Mouse (Mus musculus): ENCODE measurements at regions not wholly inside any gene's neighbourhood (a gene's known extent, or its start where the extent isn't known, plus 50 kb on each side); places are given as distances from the start of the nearest gene placed in this dataset.
A peak's percentile ranks its signal among the peaks of the same experiment; 100 is the strongest.

- ATAC-seq = peak; percentile 17; the same call in 1 of the 2 replicates
These were observed 134.3 kb upstream of the Thsd7b start for GRCm38 (mm10) chr1:129138783-129139182.

GRCm38 (mm10) chr1:129106961-129107557, 166.0 kb upstream of the Thsd7b start:
- Histone ChIP-seq H3K27me3 (replicated peaks; ENCODE audit: control insufficient read depth, insufficient read depth, low read length) (no peaks in the 10 kb centered on the region), H3K4me3 (ENCODE audit: low read length) (no peak overlapping the region), H3K9me3 (ENCODE audit: control insufficient read depth, low read length) (no peaks in the 10 kb centered on the region), H3K4me1 (ENCODE audit: control insufficient read depth, insufficient read depth, low read depth, low read length) (no peaks in the 10 kb centered on the region), H3K4me2 (ENCODE audit: low read length) (no peak overlapping the region), H3K9ac (ENCODE audit: low read depth, low read length) (no peak overlapping the region), H3K27ac (ENCODE audit: low read depth, low read length) (no peak overlapping the region), H3K36me3 (ENCODE audit: control insufficient read depth, insufficient read depth, low read length) (no peaks in the 10 kb centered on the region)
- WGBS = 74% methylated on average over 1 of the region's 1 CpGs
- no peak for ATAC-seq

More at GRCm38 (mm10) chr1:129138783-129139182, 134.3 kb upstream of the Thsd7b start:
- Histone ChIP-seq H3K9me3 (ENCODE audit: control insufficient read depth, low read length) (no peaks in the 10 kb centered on the region), H3K27ac (ENCODE audit: low read depth, low read length) (no peak overlapping the region), H3K9ac (ENCODE audit: low read depth, low read length) (no peak overlapping the region), H3K27me3 (replicated peaks; ENCODE audit: control insufficient read depth, insufficient read depth, low read length) (no peaks in the 10 kb centered on the region), H3K4me2 (ENCODE audit: low read length) (no peak overlapping the region), H3K4me3 (ENCODE audit: low read length) (no peak overlapping the region), H3K36me3 (ENCODE audit: control insufficient read depth, insufficient read depth, low read length) (no peaks in the 10 kb centered on the region), H3K4me1 (ENCODE audit: control insufficient read depth, insufficient read depth, low read depth, low read length) (no peaks in the 10 kb centered on the region)
- WGBS = 74% methylated on average over 7 of the region's 7 CpGs

GRCm38 (mm10) chr1:129100997-129101396, 172.1 kb upstream of the Thsd7b start:
- no peaks in the 10 kb centered on the region for H3K4me1 ChIP-seq (ENCODE audit: control insufficient read depth, insufficient read depth, low read depth, low read length)
- H3K36me3 ChIP-seq (ENCODE audit: control insufficient read depth, insufficient read depth, low read length) = no peaks in the 10 kb centered on the region
- whole genome bisulfite sequencing = 85% methylated on average over 8 of the region's 8 CpGs
- H3K4me2 ChIP-seq (ENCODE audit: low read length) = no peak overlapping the region
- H3K27me3 ChIP-seq (replicated peaks; ENCODE audit: control insufficient read depth, insufficient read depth, low read length) = no peaks in the 10 kb centered on the region
- no peak overlapping the region for H3K9ac ChIP-seq (ENCODE audit: low read depth, low read length)
- no peak for ATAC-seq
- no peak overlapping the region for H3K27ac ChIP-seq (ENCODE audit: low read depth, low read length)
- no peaks in the 10 kb centered on the region for H3K9me3 ChIP-seq (ENCODE audit: control insufficient read depth, low read length)
- no peak overlapping the region for H3K4me3 ChIP-seq (ENCODE audit: low read length)

GRCm38 (mm10) chr1:129078274-129078673, 194.8 kb upstream of the Thsd7b start:
- WGBS = 71% methylated on average over 3 of the region's 3 CpGs
- H3K27ac ChIP-seq (ENCODE audit: low read depth, low read length) = no peak overlapping the region
- no peaks in the 10 kb centered on the region for H3K36me3 ChIP-seq (ENCODE audit: control insufficient read depth, insufficient read depth, low read length)
- no peak for ATAC-seq
- H3K4me2 ChIP-seq (ENCODE audit: low read length) = no peak overlapping the region
- H3K9ac ChIP-seq (ENCODE audit: low read depth, low read length) = no peak overlapping the region
- no peak overlapping the region for H3K4me3 ChIP-seq (ENCODE audit: low read length)
- no peaks in the 10 kb centered on the region for H3K4me1 ChIP-seq (ENCODE audit: control insufficient read depth, insufficient read depth, low read depth, low read length)
- no peaks in the 10 kb centered on the region for H3K9me3 ChIP-seq (ENCODE audit: control insufficient read depth, low read length)
- no peaks in the 10 kb centered on the region for H3K27me3 ChIP-seq (replicated peaks; ENCODE audit: control insufficient read depth, insufficient read depth, low read length)

- H3K27me3 ChIP-seq (replicated peaks; ENCODE audit: control insufficient read depth, insufficient read depth, low read length) = no peaks in the 10 kb centered on the region
- H3K9ac ChIP-seq (ENCODE audit: low read depth, low read length) = no peak overlapping the region
- no peak for ATAC-seq
- no peaks in the 10 kb centered on the region; the same call in 1 of the 2 replicates for H3K9me3 ChIP-seq (ENCODE audit: control insufficient read depth, low read length)
- H3K4me2 ChIP-seq (ENCODE audit: low read length) = no peak overlapping the region
- H3K36me3 ChIP-seq (ENCODE audit: control insufficient read depth, insufficient read depth, low read length) = no peaks in the 10 kb centered on the region
- 67% methylated on average over 6 of the region's 6 CpGs for WGBS
- H3K27ac ChIP-seq (ENCODE audit: low read depth, low read length) = no peak overlapping the region
- H3K4me3 ChIP-seq (ENCODE audit: low read length) = no peak overlapping the region
- H3K4me1 ChIP-seq (ENCODE audit: control insufficient read depth, insufficient read depth, low read depth, low read length) = no peaks in the 10 kb centered on the region
These were observed 215.9 kb upstream of the Thsd7b start for GRCm38 (mm10) chr1:129057182-129057581.

- no peak for ATAC-seq
- H3K27me3 ChIP-seq (replicated peaks; ENCODE audit: control insufficient read depth, insufficient read depth, low read length) = no peaks in the 10 kb centered on the region
- no peaks in the 10 kb centered on the region for H3K36me3 ChIP-seq (ENCODE audit: control insufficient read depth, insufficient read depth, low read length)
- H3K27ac ChIP-seq (ENCODE audit: low read depth, low read length) = no peak overlapping the region
- no peak overlapping the region for H3K4me2 ChIP-seq (ENCODE audit: low read length)
- no peak overlapping the region for H3K9ac ChIP-seq (ENCODE audit: low read depth, low read length)
- no peak overlapping the region for H3K4me3 ChIP-seq (ENCODE audit: low read length)
- H3K4me1 ChIP-seq (ENCODE audit: control insufficient read depth, insufficient read depth, low read depth, low read length) = no peaks in the 10 kb centered on the region
- H3K9me3 ChIP-seq (ENCODE audit: control insufficient read depth, low read length) = no peaks in the 10 kb centered on the region; the same call in 1 of the 2 replicates
These were observed 217.8 kb upstream of the Thsd7b start for GRCm38 (mm10) chr1:129055252-129055651.

GRCm38 (mm10) chr1:129033707-129034106, 239.4 kb upstream of the Thsd7b start:
- no peak for ATAC-seq
- Histone ChIP-seq H3K9ac (ENCODE audit: low read depth, low read length) (no peak overlapping the region), H3K27me3 (replicated peaks; ENCODE audit: control insufficient read depth, insufficient read depth, low read length) (no peaks in the 10 kb centered on the region), H3K36me3 (ENCODE audit: control insufficient read depth, insufficient read depth, low read length) (no peaks in the 10 kb centered on the region), H3K4me2 (ENCODE audit: low read length) (no peak overlapping the region), H3K4me3 (ENCODE audit: low read length) (no peak overlapping the region), H3K27ac (ENCODE audit: low read depth, low read length) (no peak overlapping the region), H3K4me1 (ENCODE audit: control insufficient read depth, insufficient read depth, low read depth, low read length) (no peaks in the 10 kb centered on the region), H3K9me3 (ENCODE audit: control insufficient read depth, low read length) (no peaks in the 10 kb centered on the region)
- WGBS = 60% methylated on average over 5 of the region's 5 CpGs

GRCm38 (mm10) chr1:129005899-129006298, 267.2 kb upstream of the Thsd7b start:
- 52% methylated on average over 1 of the region's 1 CpGs for WGBS
- H3K4me3 ChIP-seq (ENCODE audit: low read length) = no peak overlapping the region
- no peaks in the 10 kb centered on the region for H3K36me3 ChIP-seq (ENCODE audit: control insufficient read depth, insufficient read depth, low read length)
- ATAC-seq = peak; percentile 96
- H3K9me3 ChIP-seq (ENCODE audit: control insufficient read depth, low read length) = no peaks in the 10 kb centered on the region
- no peak overlapping the region for H3K27ac ChIP-seq (ENCODE audit: low read depth, low read length)
- no peak overlapping the region for H3K9ac ChIP-seq (ENCODE audit: low read depth, low read length)
- H3K4me1 ChIP-seq (ENCODE audit: control insufficient read depth, insufficient read depth, low read depth, low read length) = no peaks in the 10 kb centered on the region
- H3K27me3 ChIP-seq (replicated peaks; ENCODE audit: control insufficient read depth, insufficient read depth, low read length) = no peaks in the 10 kb centered on the region
- H3K4me2 ChIP-seq (ENCODE audit: low read length) = no peak overlapping the region

GRCm38 (mm10) chr1:129002286-129002685, 270.8 kb upstream of the Thsd7b start:
- ATAC-seq = no peak
- no peak overlapping the region for H3K9ac ChIP-seq (ENCODE audit: low read depth, low read length)
- no peaks in the 10 kb centered on the region for H3K36me3 ChIP-seq (ENCODE audit: control insufficient read depth, insufficient read depth, low read length)
- H3K27me3 ChIP-seq (replicated peaks; ENCODE audit: control insufficient read depth, insufficient read depth, low read length) = no peaks in the 10 kb centered on the region
- H3K27ac ChIP-seq (ENCODE audit: low read depth, low read length) = no peak overlapping the region
- H3K4me2 ChIP-seq (ENCODE audit: low read length) = no peak overlapping the region
- no peaks in the 10 kb centered on the region for H3K4me1 ChIP-seq (ENCODE audit: control insufficient read depth, insufficient read depth, low read depth, low read length)
- WGBS = 63% methylated on average over 2 of the region's 2 CpGs
- no peaks in the 10 kb centered on the region for H3K9me3 ChIP-seq (ENCODE audit: control insufficient read depth, low read length)
- no peak overlapping the region for H3K4me3 ChIP-seq (ENCODE audit: low read length)

- H3K4me2 ChIP-seq (ENCODE audit: low read length) = no peak overlapping the region
- no peak for ATAC-seq
- H3K27me3 ChIP-seq (replicated peaks; ENCODE audit: control insufficient read depth, insufficient read depth, low read length) = no peaks in the 10 kb centered on the region
- no peak overlapping the region for H3K4me3 ChIP-seq (ENCODE audit: low read length)
- no peaks in the 10 kb centered on the region for H3K9me3 ChIP-seq (ENCODE audit: control insufficient read depth, low read length)
- no peaks in the 10 kb centered on the region for H3K36me3 ChIP-seq (ENCODE audit: control insufficient read depth, insufficient read depth, low read length)
- H3K27ac ChIP-seq (ENCODE audit: low read depth, low read length) = no peak overlapping the region
- no peaks in the 10 kb centered on the region for H3K4me1 ChIP-seq (ENCODE audit: control insufficient read depth, insufficient read depth, low read depth, low read length)
- no peak overlapping the region for H3K9ac ChIP-seq (ENCODE audit: low read depth, low read length)
These were observed 271.3 kb upstream of the Thsd7b start for GRCm38 (mm10) chr1:129001766-129002165.

Measured in hindbrain, embryonic 16.5 days (tissue).